Mouse (Mus musculus) heart, embryonic 14.5 days (tissue): ENCODE measurements around the gene Mettl27. TPM values are rescaled to one million over a fixed set of nuclear protein-coding genes. Genes with fewer than 3 reads are reported as not detected.
A peak's percentile ranks its signal among the peaks of the same experiment; 100 is the strongest.

Experiments used
- ATAC-seq: fragments of 200-750 bp; cut with Nextera tagmentation; 2 replicates; pipeline ENCODE4 v1.8.0; 2017; ENCODE audit warnings: low read depth, moderate TSS enrichment; ENCODE audit not compliant: insufficient number of reproducible peaks, insufficient read depth, low FRiP score
- H3K27ac ChIP-seq, 2 experiments: fragments of 200-500 bp in 1 of 2; fragments of 300-500 bp in 1 of 2; sonication (generic) in 1 of 2; replicated peaks in 1 of 2; 2 replicates each; pipeline ENCODE4 v1.5.1; 2012 to 2014; ENCODE audit warnings: low read depth in 2 of 2, low read length in 2 of 2, control low read depth in 1 of 2, mild to moderate bottlenecking in 1 of 2, mixed read lengths in 1 of 2; ENCODE audit not compliant: control insufficient read depth in 1 of 2, insufficient read depth in 1 of 2
- H3K27me3 ChIP-seq: fragments of 300-500 bp; sonication (generic); 2 replicates; pipeline ENCODE4 v1.6.1; 2014; ENCODE audit warnings: mild to moderate bottlenecking, low read length, control low read depth; ENCODE audit not compliant: control insufficient read depth, insufficient read depth
- H3K36me3 ChIP-seq: fragments of 300-500 bp; sonication (generic); 2 replicates; pipeline ENCODE4 v1.6.1; 2014; ENCODE audit warnings: mild to moderate bottlenecking, control low read depth, low read length, mixed read lengths; ENCODE audit not compliant: control insufficient read depth, insufficient read depth
- H3K4me1 ChIP-seq, 2 experiments: fragments of 200-500 bp in 1 of 2; fragments of 300-500 bp in 1 of 2; sonication (generic) in 1 of 2; 2 replicates each; pipeline ENCODE4 v1.6.1; 2012 to 2014; ENCODE audit warnings: low read length in 2 of 2, control low read depth in 1 of 2, mixed read lengths in 1 of 2; ENCODE audit not compliant: control insufficient read depth in 2 of 2, insufficient read depth in 2 of 2
- H3K4me2 ChIP-seq: fragments of 300-500 bp; sonication (generic); 2 replicates; pipeline ENCODE4 v1.6.1; 2014; ENCODE audit warnings: mild to moderate bottlenecking, low read length
- H3K4me3 ChIP-seq, 2 experiments: fragments of 200-500 bp in 1 of 2; fragments of 300-500 bp in 1 of 2; sonication (generic) in 1 of 2; 2 replicates each; pipeline ENCODE4 v1.5.1; 2012 to 2014; ENCODE audit warnings: low read length in 2 of 2, mild to moderate bottlenecking in 2 of 2, control low read depth in 1 of 2, low read depth in 1 of 2, moderate library complexity in 1 of 2; ENCODE audit not compliant: control insufficient read depth in 1 of 2, insufficient read depth in 1 of 2
- H3K9ac ChIP-seq: fragments of 300-500 bp; sonication (generic); 2 replicates; pipeline ENCODE4 v1.6.1; 2014; ENCODE audit warnings: mild to moderate bottlenecking, low read length
- H3K9me3 ChIP-seq: fragments of 300-500 bp; sonication (generic); 2 replicates; pipeline ENCODE4 v1.6.1; 2016; ENCODE audit warnings: low read length, control low read depth; ENCODE audit not compliant: control insufficient read depth
- WGBS: fragments of 180-500 bp; shearing (Covaris S2); extraction: QIAGEN DNeasy Blood & Tissue Kit; methylation state at CpG from one replicate; pipeline ENCODE4 v1.1.7; 2014; 5-methylcytosine and 5-hydroxymethylcytosine counted together
- polyA plus RNA-seq: library from polyadenylated mRNA; unstranded; fragments of >200 nt; fragmentation: Nextera tagmentation; extraction: Ambion mirVana; gene quantifications from 2 replicates; pipeline ENCODE4 v1.2.1, GENCODE M21; 2014

The Mettl27 gene
- polyA plus RNA-seq, 1 experiment from 2014 or later = 11.1 TPM

GRCm38 (mm10) chr5:134945266-134945959 lies 13.2 kb downstream of the Mettl27 start:
- H3K4me3 ChIP-seq = no peak overlapping the region
- H3K27me3 ChIP-seq = peaks cover 24% of the 10 kb centered on the region
- no peak overlapping the region for H3K9ac ChIP-seq
- H3K4me1 ChIP-seq = peaks cover 11 to 14% of the 10 kb centered on the region in 2 experiments
- H3K9me3 ChIP-seq = no peaks in the 10 kb centered on the region
- no peak overlapping the region for H3K27ac ChIP-seq
- ATAC-seq = no peak
- no peak overlapping the region for H3K4me2 ChIP-seq
- no peaks in the 10 kb centered on the region for H3K36me3 ChIP-seq
- WGBS = 59% methylated on average over 17 of the region's 19 CpGs

GRCm38 (mm10) chr5:134946063-134946856 lies 14.1 kb downstream of the Mettl27 start:
- Histone ChIP-seq H3K27me3 (peaks cover 24% of the 10 kb centered on the region), H3K4me2 (peak overlapping the region; percentile 39), H3K9ac (no peak overlapping the region), H3K4me3 (no peak overlapping the region; a peak in 1 of 4 replicates), H3K4me1 (peaks cover 18 to 22% of the 10 kb centered on the region in 2 experiments), H3K36me3 (no peaks in the 10 kb centered on the region), H3K9me3 (no peaks in the 10 kb centered on the region), H3K27ac (no peak overlapping the region)
- WGBS = 30% methylated on average over 43 of the region's 43 CpGs
- no peak for ATAC-seq

- H3K9ac ChIP-seq = no peak within 1 kb of the TSS
- no peak for ATAC-seq
- WGBS = 20% methylated on average over 11 of the region's 11 CpGs
- H3K9me3 ChIP-seq = no peaks in the 10 kb centered on the region
- peaks cover 24% of the 10 kb centered on the region for H3K27me3 ChIP-seq
- no peak within 1 kb of the TSS; a peak in 1 of 4 replicates for H3K4me3 ChIP-seq
- H3K4me1 ChIP-seq = peaks cover 24 to 28% of the 10 kb centered on the region in 2 experiments
- no peak within 1 kb of the TSS for H3K27ac ChIP-seq
- peak within 1 kb of the TSS; percentile 39 for H3K4me2 ChIP-seq
- no peaks in the 10 kb centered on the region for H3K36me3 ChIP-seq
These were observed 14.7 kb downstream of the Mettl27 start, which contains the start of gene Cldn4 for GRCm38 (mm10) chr5:134946857-134947255. Gene Cldn4, minus strand, starts transcription at chr5:134946934.

GRCm38 (mm10) chr5:134947420-134948084 lies 15.4 kb downstream of the Mettl27 start:
- Histone ChIP-seq H3K4me1 (peaks cover 24 to 28% of the 10 kb centered on the region in 2 experiments), H3K4me2 (no peak overlapping the region), H3K27me3 (peaks cover 24% of the 10 kb centered on the region), H3K4me3 (no peak overlapping the region), H3K36me3 (no peaks in the 10 kb centered on the region), H3K9ac (no peak overlapping the region), H3K27ac (no peak overlapping the region), H3K9me3 (no peaks in the 10 kb centered on the region)
- WGBS = 55% methylated on average over 5 of the region's 5 CpGs
- no peak for ATAC-seq

GRCm38 (mm10) chr5:134948085-134948439 lies 15.9 kb downstream of the Mettl27 start:
- peaks cover 24 to 28% of the 10 kb centered on the region in 2 experiments for H3K4me1 ChIP-seq
- H3K9me3 ChIP-seq = no peaks in the 10 kb centered on the region
- ATAC-seq = no peak
- H3K4me2 ChIP-seq = no peak overlapping the region
- no peaks in the 10 kb centered on the region for H3K36me3 ChIP-seq
- WGBS = 55% methylated on average over 4 of the region's 4 CpGs
- H3K9ac ChIP-seq = no peak overlapping the region
- no peak overlapping the region for H3K4me3 ChIP-seq
- no peak overlapping the region for H3K27ac ChIP-seq
- H3K27me3 ChIP-seq = peaks cover 24% of the 10 kb centered on the region

- peak overlapping the region; percentile 57 for H3K4me2 ChIP-seq
- 12% methylated on average over 19 of the region's 19 CpGs for WGBS
- H3K27ac ChIP-seq = peak overlapping the region; percentile 50 to 71; a peak in 3 of 4 replicates
- peak overlapping the region in 1 of 2 experiments; percentile 16; a peak in 1 of 4 replicates for H3K4me3 ChIP-seq
- no peaks in the 10 kb centered on the region for H3K9me3 ChIP-seq
- H3K4me1 ChIP-seq = peaks cover 26 to 27% of the 10 kb centered on the region in 2 experiments
- H3K9ac ChIP-seq = peak overlapping the region; percentile 58
- peaks cover 11% of the 10 kb centered on the region for H3K27me3 ChIP-seq
- peak; percentile 53 for ATAC-seq
- H3K36me3 ChIP-seq = no peaks in the 10 kb centered on the region
These were observed 19.1 kb downstream of the Mettl27 start for GRCm38 (mm10) chr5:134951053-134951884.

GRCm38 (mm10) chr5:134955491-134955890 lies 23.3 kb downstream of the Mettl27 start:
- 56% methylated on average over 5 of the region's 5 CpGs for whole genome bisulfite sequencing
- ATAC-seq = no peak
- H3K27ac ChIP-seq = no peak overlapping the region

More at GRCm38 (mm10) chr5:134955491-134955890, 23.3 kb downstream of the Mettl27 start:
- no peak overlapping the region for H3K4me2 ChIP-seq
- no peaks in the 10 kb centered on the region for H3K9me3 ChIP-seq
- no peak overlapping the region for H3K4me3 ChIP-seq
- H3K27me3 ChIP-seq = no peaks in the 10 kb centered on the region
- H3K9ac ChIP-seq = no peak overlapping the region
- no peaks in the 10 kb centered on the region for H3K36me3 ChIP-seq
- H3K4me1 ChIP-seq = peaks cover 16 to 20% of the 10 kb centered on the region in 2 experiments
